Mouse (Mus musculus) cortical plate, adult 2 months (tissue): ENCODE measurements around the gene Kif13a.

Source experiments
- CTCF ChIP-seq: fragments of 200-500 bp; IDR thresholded peaks from 2 replicates; pipeline ENCODE4 v1.5.1; 2011; ENCODE audit warnings: mild to moderate bottlenecking, control low read depth, low read length; ENCODE audit not compliant: insufficient read depth; ENCODE audit errors: extremely low read depth
- POLR2A ChIP-seq: fragments of 200-500 bp; IDR thresholded peaks from 2 replicates; pipeline ENCODE4 v1.6.1; 2011; ENCODE audit warnings: mild to moderate bottlenecking, low read length, control low read depth; ENCODE audit not compliant: insufficient read depth; ENCODE audit errors: extremely low read depth

GRCm38 (mm10) chr13:46884898-46885758 lies 44.5 kb downstream of the Kif13a start:
- TF ChIP-seq POLR2A (no peak), CTCF (no peak)
